Mouse (Mus musculus): ENCODE results near the gene Nelfe. TPM values are rescaled to one million over a fixed set of nuclear protein-coding genes. Genes with fewer than 3 reads are reported as not detected.

Nelfe gene
- polyA plus RNA-seq, 1 experiment from 2014 or later = 114 TPM

DNA sequence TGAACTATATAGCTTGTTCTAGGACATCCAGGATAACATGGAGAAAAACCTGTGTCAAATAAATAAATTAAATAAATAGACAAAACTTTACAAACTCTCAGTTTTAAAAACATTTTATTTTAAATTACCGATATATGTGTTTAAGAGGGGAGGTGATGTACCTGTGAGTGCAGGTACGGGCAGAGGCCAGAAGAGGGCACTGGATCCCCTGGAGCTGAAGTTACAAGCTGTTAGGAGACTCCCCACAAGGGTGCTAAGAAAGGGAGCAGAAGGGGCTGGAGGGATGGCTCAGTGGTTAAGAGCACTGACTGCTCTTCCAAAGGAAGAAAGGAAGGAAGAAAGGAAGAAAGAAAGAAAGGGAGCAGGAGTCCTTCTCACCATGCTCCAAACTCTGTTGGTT is 41.2 kb downstream of the Nelfe start:
- peaks cover 3% of the 10 kb centered on the region; the same call in 1 of the 2 replicates for H3K9me3 ChIP-seq (ENCODE audit: control insufficient read depth, low read length)
- ATAC-seq (replicated peaks; ENCODE audit: low FRiP score) = no peak
- H3K4me3 ChIP-seq (ENCODE audit: low read depth, low read length) = no peak overlapping the region
- H3K36me3 ChIP-seq (ENCODE audit: control insufficient read depth, insufficient read depth, low read length) = peaks cover 4% of the 10 kb centered on the region
- H3K4me2 ChIP-seq = no peak overlapping the region
- WGBS = 92% methylated on average over 2 of the region's 2 CpGs
- no peak overlapping the region for H3K9ac ChIP-seq (ENCODE audit: low read depth, low read length)
- H3K27me3 ChIP-seq (replicated peaks; ENCODE audit: control insufficient read depth, insufficient read depth, low read length) = no peaks in the 10 kb centered on the region
- DNase-seq (ENCODE audit: low spot score) = no peak
- peaks cover 21% of the 10 kb centered on the region for H3K4me1 ChIP-seq (replicated peaks; ENCODE audit: control insufficient read depth, insufficient read depth, low read length)
- H3K27ac ChIP-seq (ENCODE audit: low read depth, low read length) = no peak overlapping the region

DNA sequence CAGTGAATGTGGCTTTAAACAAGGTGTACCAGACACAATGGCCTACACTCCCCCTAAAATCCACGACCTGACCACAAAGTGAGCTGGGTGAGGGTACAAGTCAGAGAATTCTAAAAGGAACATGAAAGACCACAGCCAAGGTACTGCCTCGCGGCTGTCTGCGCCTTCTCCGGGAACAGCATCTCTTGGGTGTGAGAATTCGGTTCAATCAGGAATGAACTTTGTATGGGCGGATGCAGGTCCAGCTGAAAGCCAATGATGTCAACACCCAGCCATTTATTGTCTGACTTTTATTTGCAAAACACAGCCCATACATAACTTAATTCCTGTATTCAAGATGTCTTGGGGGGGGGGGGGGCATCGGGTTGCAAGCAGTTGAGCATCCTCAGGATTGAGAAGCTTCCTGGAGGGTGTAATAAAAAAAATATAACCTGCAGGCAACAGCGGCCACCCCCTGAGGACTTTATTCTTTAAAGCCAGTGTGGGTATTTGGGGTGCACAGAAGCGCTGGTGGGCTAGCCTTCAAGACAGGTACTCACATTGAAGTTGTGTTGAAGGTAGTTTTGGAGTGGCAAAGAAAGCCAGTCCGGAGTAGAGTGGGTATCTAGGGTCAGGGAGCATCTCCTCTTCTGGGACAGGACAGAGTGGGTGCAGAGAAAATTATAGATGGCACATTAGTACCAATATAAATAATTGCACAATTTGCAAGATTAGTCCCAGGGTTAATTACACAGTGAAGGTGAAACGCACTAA is 43.1 kb downstream of the Nelfe start:
- H3K4me1 ChIP-seq (replicated peaks; ENCODE audit: control insufficient read depth, insufficient read depth, low read length) = peaks cover 33% of the 10 kb centered on the region
- peak overlapping the region; percentile 93 for H3K9ac ChIP-seq (ENCODE audit: low read depth, low read length)
- peak overlapping the region; percentile 82 for H3K27ac ChIP-seq (ENCODE audit: low read depth, low read length)
- 76% methylated on average over 12 of the region's 12 CpGs for WGBS
- ATAC-seq (replicated peaks; ENCODE audit: low FRiP score) (no peak), DNase-seq (ENCODE audit: low spot score) (no peak)
- H3K4me3 ChIP-seq (ENCODE audit: low read depth, low read length) = peak overlapping the region; percentile 91; the same call in 1 of the 2 replicates
- H3K9me3 ChIP-seq (ENCODE audit: control insufficient read depth, low read length) = peaks cover 4% of the 10 kb centered on the region; the same call in 1 of the 2 replicates
- peak overlapping the region; percentile 97 for H3K4me2 ChIP-seq
- peaks cover 6% of the 10 kb centered on the region for H3K36me3 ChIP-seq (ENCODE audit: control insufficient read depth, insufficient read depth, low read length)
- H3K27me3 ChIP-seq (replicated peaks; ENCODE audit: control insufficient read depth, insufficient read depth, low read length) = no peaks in the 10 kb centered on the region

- ATAC-seq (replicated peaks; ENCODE audit: low FRiP score) (peak; percentile 79), DNase-seq (ENCODE audit: low spot score) (peak; percentile 98)
- Histone ChIP-seq H3K4me2 (peak overlapping the region; percentile 97), H3K4me3 (ENCODE audit: low read depth, low read length) (peak overlapping the region; percentile 91), H3K4me1 (replicated peaks; ENCODE audit: control insufficient read depth, insufficient read depth, low read length) (peaks cover 33% of the 10 kb centered on the region), H3K27me3 (replicated peaks; ENCODE audit: control insufficient read depth, insufficient read depth, low read length) (no peaks in the 10 kb centered on the region), H3K27ac (ENCODE audit: low read depth, low read length) (peak overlapping the region; percentile 96), H3K9ac (ENCODE audit: low read depth, low read length) (peak overlapping the region; percentile 93), H3K9me3 (ENCODE audit: control insufficient read depth, low read length) (peaks cover 4% of the 10 kb centered on the region; the same call in 1 of the 2 replicates), H3K36me3 (ENCODE audit: control insufficient read depth, insufficient read depth, low read length) (peaks cover 6% of the 10 kb centered on the region)
- WGBS = 1% methylated on average over 40 of the region's 51 CpGs
Measured at GRCm38 (mm10) chr17:34894074-34894597, 43.9 kb downstream of the Nelfe start.

DNA sequence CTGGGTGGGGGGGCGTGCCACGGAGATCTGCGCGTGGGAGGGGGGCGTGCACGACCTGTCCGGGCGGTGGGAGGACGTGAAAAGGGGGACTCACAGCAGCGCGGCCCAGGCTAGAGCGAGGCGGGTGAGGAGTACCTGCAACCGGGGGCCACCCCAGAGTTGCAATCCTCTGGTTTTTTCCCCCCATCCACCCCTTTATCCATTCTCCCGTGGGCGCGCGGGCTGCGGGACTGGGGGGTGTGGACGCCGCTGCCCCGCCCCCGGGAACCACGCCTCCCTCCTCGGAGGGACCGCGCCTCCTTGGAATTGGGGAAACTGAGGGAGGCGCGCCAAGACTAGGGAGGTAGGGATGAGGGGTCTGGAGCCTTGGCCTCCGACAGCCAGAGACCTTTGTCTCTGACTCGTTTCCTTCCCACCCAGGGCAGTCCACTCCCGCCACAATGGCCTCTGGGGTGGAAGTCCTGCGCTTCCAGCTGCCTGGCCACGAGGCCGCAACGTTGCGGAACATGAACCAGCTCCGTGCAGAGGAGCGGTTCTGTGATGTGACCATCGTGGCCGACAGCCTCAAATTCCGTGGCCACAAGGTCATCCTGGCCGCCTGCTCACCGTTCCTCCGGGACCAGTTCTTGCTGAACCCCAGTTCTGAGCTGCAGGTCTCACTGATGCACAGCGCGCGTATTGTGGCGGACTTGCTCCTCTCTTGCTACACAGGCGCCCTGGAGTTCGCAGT is 44.8 kb downstream of the Nelfe start:
- ATAC-seq (replicated peaks; ENCODE audit: low FRiP score) (no peak), DNase-seq (ENCODE audit: low spot score) (peak; percentile 67)
- H3K9ac ChIP-seq (ENCODE audit: low read depth, low read length) = peak overlapping the region; percentile 93
- H3K27me3 ChIP-seq (replicated peaks; ENCODE audit: control insufficient read depth, insufficient read depth, low read length) = no peaks in the 10 kb centered on the region
- H3K4me3 ChIP-seq (ENCODE audit: low read depth, low read length) = peak overlapping the region; percentile 91
- H3K4me1 ChIP-seq (replicated peaks; ENCODE audit: control insufficient read depth, insufficient read depth, low read length) = peaks cover 33% of the 10 kb centered on the region
- H3K4me2 ChIP-seq = peak overlapping the region; percentile 97
- H3K9me3 ChIP-seq (ENCODE audit: control insufficient read depth, low read length) = peaks cover 4% of the 10 kb centered on the region; the same call in 1 of the 2 replicates
- 14% methylated on average over 49 of the region's 51 CpGs for WGBS
- peak overlapping the region; percentile 96 for H3K27ac ChIP-seq (ENCODE audit: low read depth, low read length)
- peaks cover 6% of the 10 kb centered on the region for H3K36me3 ChIP-seq (ENCODE audit: control insufficient read depth, insufficient read depth, low read length)

DNA sequence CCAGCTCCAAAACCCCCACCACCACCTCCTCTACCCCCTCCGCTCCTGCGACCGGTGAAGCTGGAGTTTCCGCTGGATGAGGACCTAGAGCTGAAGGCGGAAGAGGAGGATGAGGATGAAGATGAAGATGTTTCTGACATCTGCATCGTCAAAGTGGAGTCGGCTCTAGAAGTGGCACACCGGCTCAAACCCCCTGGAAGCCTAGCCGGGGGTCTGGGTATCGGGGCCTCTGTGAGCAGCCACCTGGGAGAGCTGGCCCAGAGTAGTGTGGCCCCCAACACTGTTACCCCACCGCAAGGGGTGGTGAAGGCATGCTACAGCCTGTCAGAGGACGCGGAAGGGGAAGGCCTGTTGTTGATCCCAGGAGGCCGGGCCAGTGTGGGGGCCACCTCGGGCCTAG is 45.5 kb downstream of the Nelfe start:
- Histone ChIP-seq H3K27me3 (replicated peaks; ENCODE audit: control insufficient read depth, insufficient read depth, low read length) (no peaks in the 10 kb centered on the region), H3K9me3 (ENCODE audit: control insufficient read depth, low read length) (peaks cover 4% of the 10 kb centered on the region; the same call in 1 of the 2 replicates), H3K4me1 (replicated peaks; ENCODE audit: control insufficient read depth, insufficient read depth, low read length) (peaks cover 33% of the 10 kb centered on the region), H3K9ac (ENCODE audit: low read depth, low read length) (no peak overlapping the region), H3K4me3 (ENCODE audit: low read depth, low read length) (peak overlapping the region; percentile 91), H3K36me3 (ENCODE audit: control insufficient read depth, insufficient read depth, low read length) (peaks cover 6% of the 10 kb centered on the region), H3K4me2 (peak overlapping the region; percentile 97), H3K27ac (ENCODE audit: low read depth, low read length) (peak overlapping the region; percentile 96)
- WGBS = 95% methylated on average over 15 of the region's 15 CpGs
- DNase-seq (ENCODE audit: low spot score) (no peak), ATAC-seq (replicated peaks; ENCODE audit: low FRiP score) (no peak)

DNA sequence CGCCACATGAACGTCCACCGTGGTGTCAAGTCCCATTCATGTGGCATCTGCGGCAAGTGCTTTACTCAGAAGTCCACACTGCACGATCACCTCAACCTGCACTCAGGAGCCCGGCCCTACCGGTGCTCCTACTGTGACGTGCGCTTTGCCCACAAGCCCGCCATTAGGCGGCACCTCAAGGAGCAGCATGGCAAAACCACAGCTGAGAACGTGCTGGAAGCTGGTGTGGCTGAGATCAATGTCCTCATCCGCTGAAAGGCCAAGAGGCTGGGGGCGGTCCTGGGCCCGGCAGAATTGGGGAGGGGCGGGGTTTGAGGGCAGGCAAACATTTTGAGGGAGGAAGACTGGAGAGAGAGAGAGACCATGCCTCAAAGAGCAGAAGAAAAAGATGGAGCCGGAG is 46.2 kb downstream of the Nelfe start:
- peaks cover 4% of the 10 kb centered on the region; the same call in 1 of the 2 replicates for H3K9me3 ChIP-seq (ENCODE audit: control insufficient read depth, low read length)
- no peak for ATAC-seq (replicated peaks; ENCODE audit: low FRiP score)
- H3K36me3 ChIP-seq (ENCODE audit: control insufficient read depth, insufficient read depth, low read length) = peaks cover 6% of the 10 kb centered on the region
- peak overlapping the region; percentile 91; the same call in 1 of the 2 replicates for H3K4me3 ChIP-seq (ENCODE audit: low read depth, low read length)
- peaks cover 33% of the 10 kb centered on the region for H3K4me1 ChIP-seq (replicated peaks; ENCODE audit: control insufficient read depth, insufficient read depth, low read length)
- no peaks in the 10 kb centered on the region for H3K27me3 ChIP-seq (replicated peaks; ENCODE audit: control insufficient read depth, insufficient read depth, low read length)
- peak overlapping the region; percentile 97 for H3K4me2 ChIP-seq
- WGBS = 74% methylated on average over 17 of the region's 17 CpGs
- DNase-seq (ENCODE audit: low spot score) = no peak
- H3K9ac ChIP-seq (ENCODE audit: low read depth, low read length) = no peak overlapping the region
- no peak overlapping the region; the same call in 1 of the 2 replicates for H3K27ac ChIP-seq (ENCODE audit: low read depth, low read length)

DNA sequence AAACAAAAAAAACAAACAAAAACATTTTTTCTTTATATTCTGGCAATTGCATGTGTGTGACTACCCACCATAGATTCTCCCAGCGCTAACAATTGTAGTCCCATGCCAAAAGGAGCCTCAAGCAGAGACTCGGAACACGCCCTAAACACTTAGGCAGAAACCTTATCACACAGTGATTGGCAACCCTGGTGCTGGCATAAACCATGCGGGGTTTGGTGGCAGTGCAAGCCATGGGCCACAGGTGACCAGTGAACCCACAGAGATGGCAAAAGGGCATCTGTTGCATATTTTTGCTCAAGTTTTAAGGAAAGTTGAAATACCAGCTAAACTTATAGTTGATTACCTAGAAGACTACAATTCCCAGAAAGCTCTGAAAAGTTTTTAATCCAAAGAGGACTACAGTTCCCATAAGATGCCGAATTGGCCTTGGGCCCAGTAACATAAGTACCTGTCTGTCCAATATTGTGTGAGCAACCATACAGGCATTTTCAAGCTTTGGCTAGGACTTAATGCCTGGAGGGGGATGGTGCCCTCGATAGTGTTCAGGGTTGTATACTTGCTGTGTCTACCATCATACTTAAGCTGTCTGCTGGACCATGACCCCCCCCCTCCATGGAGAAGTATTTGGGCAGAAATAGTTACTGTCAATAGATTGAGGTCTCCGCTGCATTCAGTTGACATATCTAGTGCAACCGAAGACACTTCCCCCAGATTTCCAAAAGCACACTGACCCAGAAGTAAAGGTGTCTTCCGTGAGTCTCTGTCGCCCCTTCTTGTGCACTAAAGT is 47.4 kb downstream of the Nelfe start:
- Histone ChIP-seq H3K4me1 (replicated peaks; ENCODE audit: control insufficient read depth, insufficient read depth, low read length) (peaks cover 33% of the 10 kb centered on the region), H3K27ac (ENCODE audit: low read depth, low read length) (peak overlapping the region; percentile 97), H3K4me2 (peak overlapping the region; percentile 97), H3K36me3 (ENCODE audit: control insufficient read depth, insufficient read depth, low read length) (peaks cover 9% of the 10 kb centered on the region), H3K9ac (ENCODE audit: low read depth, low read length) (peak overlapping the region; percentile 94), H3K9me3 (ENCODE audit: control insufficient read depth, low read length) (peaks cover 4% of the 10 kb centered on the region; the same call in 1 of the 2 replicates), H3K27me3 (replicated peaks; ENCODE audit: control insufficient read depth, insufficient read depth, low read length) (no peaks in the 10 kb centered on the region), H3K4me3 (ENCODE audit: low read depth, low read length) (peak overlapping the region; percentile 96)
- DNase-seq (ENCODE audit: low spot score) = peak; percentile 66
- ATAC-seq (replicated peaks; ENCODE audit: low FRiP score) = no peak
- WGBS = 12% methylated on average over 10 of the region's 10 CpGs

DNA sequence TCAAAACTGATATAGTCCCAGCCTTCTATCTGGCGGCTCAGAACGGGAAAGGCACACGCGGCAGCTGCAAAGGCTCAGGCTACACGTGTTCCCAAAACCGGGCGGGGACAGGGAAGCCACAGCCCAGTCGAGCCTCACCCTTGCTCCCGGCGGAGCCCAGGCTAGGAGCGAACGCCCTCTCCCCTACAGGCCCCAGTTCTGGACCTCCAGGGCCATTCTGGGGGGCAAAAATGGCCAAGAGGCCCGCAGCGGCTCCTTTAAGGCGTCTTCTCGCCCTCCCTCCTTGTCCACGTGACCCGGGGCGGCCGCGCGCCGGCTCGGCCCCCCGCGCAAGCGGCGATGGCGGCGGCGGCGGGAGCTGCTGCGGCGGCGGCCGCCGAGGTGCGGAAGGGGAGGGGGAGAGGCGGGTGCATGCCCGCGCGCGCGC is 48.0 kb downstream of the Nelfe start, which contains the start of the genes C2 and Ehmt2:
Gene C2 (minus strand): TSS at position 106 of the 427 bp plus-strand sequence.
Gene Ehmt2 (plus strand): TSS at position 310 of the 427 bp plus-strand sequence.
- peak; percentile 83 for DNase-seq (ENCODE audit: low spot score)
- peaks cover 33% of the 10 kb centered on the region for H3K4me1 ChIP-seq (replicated peaks; ENCODE audit: control insufficient read depth, insufficient read depth, low read length)
- H3K4me3 ChIP-seq (ENCODE audit: low read depth, low read length) = peak within 1 kb of the TSS; percentile 96
- H3K4me2 ChIP-seq = peak within 1 kb of the TSS; percentile 97
- no peaks in the 10 kb centered on the region for H3K27me3 ChIP-seq (replicated peaks; ENCODE audit: control insufficient read depth, insufficient read depth, low read length)
- H3K36me3 ChIP-seq (ENCODE audit: control insufficient read depth, insufficient read depth, low read length) = peaks cover 14% of the 10 kb centered on the region
- peak; percentile 55 for ATAC-seq (replicated peaks; ENCODE audit: low FRiP score)
- H3K9ac ChIP-seq (ENCODE audit: low read depth, low read length) = peak within 1 kb of the TSS; percentile 94
- WGBS = 0% methylated on average over 22 of the region's 44 CpGs
- peaks cover 4% of the 10 kb centered on the region; the same call in 1 of the 2 replicates for H3K9me3 ChIP-seq (ENCODE audit: control insufficient read depth, low read length)
- H3K27ac ChIP-seq (ENCODE audit: low read depth, low read length) = peak within 1 kb of the TSS; percentile 97
